Mouse (Mus musculus) CH12.LX (cell line): ENCODE data around the gene Fam83f. TPM values are rescaled to one million over a fixed set of nuclear protein-coding genes. Genes with fewer than 3 reads are reported as not detected.

ENCODE experiments used
- DNase-seq: peaks from one replicate; pipeline ENCODE4 v3.0.0-alpha.2; 2013; ENCODE audit errors: extremely low read depth
- H3K27ac ChIP-seq: 2 replicates; pipeline ENCODE4 v1.5.1; 2012; ENCODE audit warnings: low read depth, mild to moderate bottlenecking, control low read depth, moderate library complexity; ENCODE audit not compliant: insufficient read depth
- H3K27me3 ChIP-seq: replicated peaks from 2 replicates; pipeline ENCODE3; 2012; ENCODE audit warnings: inconsistent platforms
- H3K36me3 ChIP-seq, 2 experiments: replicated peaks in 1 of 2; 2 replicates each; pipeline versions ENCODE3 to v1.6.1; 2012; ENCODE audit warnings: inconsistent platforms in 1 of 2, low read length in 1 of 2, mild to moderate bottlenecking in 1 of 2, mixed read lengths in 1 of 2, moderate library complexity in 1 of 2; ENCODE audit not compliant: control insufficient read depth in 1 of 2, insufficient read depth in 1 of 2
- H3K4me1 ChIP-seq, 2 experiments: 2 replicates each; pipeline ENCODE4 v1.6.1; 2012; ENCODE audit warnings: inconsistent platforms in 1 of 2, moderate library complexity in 1 of 2; ENCODE audit not compliant: insufficient read depth in 2 of 2, control insufficient read depth in 1 of 2
- H3K4me2 ChIP-seq: 2 replicates; pipeline ENCODE4 v1.6.1; 2012; ENCODE audit warnings: low read depth, mild to moderate bottlenecking, control low read depth; ENCODE audit not compliant: poor library complexity, insufficient read depth, severe bottlenecking
- H3K4me3 ChIP-seq, 3 experiments: fragments of 150-350 bp in 1 of 3; sonication (generic) in 1 of 3; replicated peaks in 1 of 3; 2 replicates each; pipeline versions ENCODE3 to v1.5.1; 2011 to 2012; ENCODE audit warnings: low read depth in 2 of 3, low read length in 2 of 3, mild to moderate bottlenecking in 2 of 3, moderate library complexity in 2 of 3, control low read depth in 1 of 3, improper control_type of control experiment in 1 of 3, inconsistent platforms in 1 of 3, mixed read lengths in 1 of 3; ENCODE audit not compliant: poor library complexity in 1 of 3
- H3K79me2 ChIP-seq: replicated peaks from 2 replicates; pipeline ENCODE4 v1.6.1; 2012; ENCODE audit warnings: mild to moderate bottlenecking, moderate library complexity; ENCODE audit not compliant: control insufficient read depth, poor library complexity, insufficient read depth, severe bottlenecking; ENCODE audit errors: extremely low read depth
- H3K9ac ChIP-seq: 2 replicates; pipeline ENCODE4 v1.6.1; 2012; ENCODE audit warnings: low read depth, mild to moderate bottlenecking, control low read depth, moderate library complexity; ENCODE audit not compliant: insufficient read depth
- H3K9me3 ChIP-seq: replicated peaks from 2 replicates; pipeline ENCODE3; 2012; ENCODE audit warnings: low read length, inconsistent platforms, mixed read lengths
- BHLHE40 ChIP-seq: IDR thresholded peaks from 2 replicates; pipeline ENCODE4 v1.6.1; 2011; ENCODE audit warnings: mild to moderate bottlenecking, low read depth, low read length, improper control_type of control experiment
- CHD1 ChIP-seq: IDR thresholded peaks from 2 replicates; pipeline ENCODE4 v1.6.1; 2012; ENCODE audit warnings: low read depth, low read length, improper control_type of control experiment, inconsistent platforms
- CTCF ChIP-seq, 2 experiments: IDR thresholded peaks in 1 of 2; conservative IDR thresholded peaks in 1 of 2; 2 replicates each; pipeline ENCODE4 v1.5.1; 2011 to 2012; ENCODE audit warnings: low read depth in 2 of 2, low read length in 2 of 2, improper control_type of control experiment in 1 of 2, inconsistent platforms in 1 of 2, mild to moderate bottlenecking in 1 of 2, moderate library complexity in 1 of 2
- E2F4 ChIP-seq: IDR thresholded peaks from 2 replicates; pipeline ENCODE4 v1.6.1; 2011; ENCODE audit warnings: low read depth, low read length, improper control_type of control experiment; ENCODE audit not compliant: insufficient replicate concordance
- ELF1 ChIP-seq: IDR thresholded peaks from 2 replicates; pipeline ENCODE4 v1.6.1; 2014; ENCODE audit warnings: low read depth, mild to moderate bottlenecking, inconsistent platforms, low read length, improper control_type of control experiment
- EP300 ChIP-seq: IDR thresholded peaks from 2 replicates; pipeline ENCODE4 v1.6.1; 2011; ENCODE audit warnings: low read length, improper control_type of control experiment
- GABPA ChIP-seq: IDR thresholded peaks from 2 replicates; pipeline ENCODE4 v1.6.1; 2012; ENCODE audit warnings: low read depth, low read length, improper control_type of control experiment, inconsistent platforms; ENCODE audit not compliant: insufficient replicate concordance
- HCFC1 ChIP-seq: IDR thresholded peaks from 2 replicates; pipeline ENCODE4 v1.6.1; 2012; ENCODE audit warnings: low read depth, mild to moderate bottlenecking, inconsistent platforms, low read length, improper control_type of control experiment
- IRF4 ChIP-seq: IDR thresholded peaks from 2 replicates; pipeline ENCODE4 v1.6.1; 2014; ENCODE audit warnings: low read depth, mild to moderate bottlenecking, inconsistent platforms, low read length, improper control_type of control experiment
- JUND ChIP-seq: conservative IDR thresholded peaks from 2 replicates; pipeline ENCODE4 v1.6.1; 2011; ENCODE audit warnings: low read depth, low read length, improper control_type of control experiment
- KAT2A ChIP-seq: IDR thresholded peaks from 2 replicates; pipeline ENCODE4 v1.6.1; 2012; ENCODE audit warnings: low read length, improper control_type of control experiment, inconsistent platforms; ENCODE audit not compliant: insufficient replicate concordance
- MAFK ChIP-seq: IDR thresholded peaks from 2 replicates; pipeline ENCODE4 v1.6.1; 2011; ENCODE audit warnings: low read length, improper control_type of control experiment; ENCODE audit not compliant: insufficient replicate concordance
- MAX ChIP-seq: IDR thresholded peaks from 2 replicates; pipeline ENCODE4 v1.6.1; 2011; ENCODE audit warnings: low read length, improper control_type of control experiment
- MAZ ChIP-seq: IDR thresholded peaks from 2 replicates; pipeline ENCODE4 v1.6.1; 2012; ENCODE audit warnings: low read depth, mild to moderate bottlenecking, inconsistent platforms, low read length, improper control_type of control experiment, moderate library complexity
- MEF2A ChIP-seq: IDR thresholded peaks from 2 replicates; pipeline ENCODE4 v1.6.1; 2014; ENCODE audit warnings: low read depth, mild to moderate bottlenecking, inconsistent platforms, low read length, improper control_type of control experiment, borderline replicate concordance
- MXI1 ChIP-seq: IDR thresholded peaks from 2 replicates; pipeline ENCODE4 v1.6.1; 2011; ENCODE audit warnings: mild to moderate bottlenecking, low read depth, low read length, improper control_type of control experiment
- NELFE ChIP-seq: IDR thresholded peaks from 2 replicates; pipeline ENCODE4 v1.6.1; 2011; ENCODE audit warnings: low read depth, low read length, improper control_type of control experiment
- NRF1 ChIP-seq: IDR thresholded peaks from 2 replicates; pipeline ENCODE4 v1.6.1; 2014; ENCODE audit warnings: low read depth, mild to moderate bottlenecking, inconsistent platforms, low read length, improper control_type of control experiment, moderate library complexity
- PAX5 ChIP-seq: IDR thresholded peaks from 2 replicates; pipeline ENCODE4 v1.6.1; 2012; ENCODE audit warnings: low read length, inconsistent platforms, mixed read lengths
- POLR2A ChIP-seq: IDR thresholded peaks from 2 replicates; pipeline ENCODE4 v1.6.1; 2011; ENCODE audit warnings: low read depth, mild to moderate bottlenecking, improper control_type of control experiment, low read length
- POLR2AphosphoS2 ChIP-seq: IDR thresholded peaks from 2 replicates; pipeline ENCODE4 v1.6.1; 2011; ENCODE audit warnings: low read depth, low read length, improper control_type of control experiment
- RAD21 ChIP-seq: IDR thresholded peaks from 2 replicates; pipeline ENCODE4 v1.6.1; 2011; ENCODE audit warnings: low read depth, mild to moderate bottlenecking, low read length, improper control_type of control experiment, moderate library complexity
- RCOR1 ChIP-seq: conservative IDR thresholded peaks from 2 replicates; pipeline ENCODE4 v1.6.1; 2012; ENCODE audit warnings: low read depth, mild to moderate bottlenecking, inconsistent platforms, low read length, improper control_type of control experiment
- SIN3A ChIP-seq: IDR thresholded peaks from 2 replicates; pipeline ENCODE4 v1.6.1; 2012; ENCODE audit warnings: low read length, improper control_type of control experiment, inconsistent platforms
- SMC3 ChIP-seq: IDR thresholded peaks from 2 replicates; pipeline ENCODE4 v1.6.1; 2011; ENCODE audit warnings: low read depth, low read length, improper control_type of control experiment
- TBP ChIP-seq: conservative IDR thresholded peaks from 2 replicates; pipeline ENCODE4 v1.6.1; 2011; ENCODE audit warnings: low read depth, low read length, improper control_type of control experiment
- TCF12 ChIP-seq: IDR thresholded peaks from 2 replicates; pipeline ENCODE4 v1.6.1; 2014; ENCODE audit warnings: low read depth, mild to moderate bottlenecking, inconsistent platforms, low read length, improper control_type of control experiment
- USF2 ChIP-seq: conservative IDR thresholded peaks from 2 replicates; pipeline ENCODE4 v1.6.1; 2011; ENCODE audit warnings: low read depth, low read length, improper control_type of control experiment
- ZC3H11A ChIP-seq: IDR thresholded peaks from 2 replicates; pipeline ENCODE4 v1.6.1; 2012; ENCODE audit warnings: low read depth, mild to moderate bottlenecking, inconsistent platforms, low read length, improper control_type of control experiment
- ZMIZ1 ChIP-seq: IDR thresholded peaks from 2 replicates; pipeline ENCODE4 v1.6.1; 2012; ENCODE audit warnings: low read depth, mild to moderate bottlenecking, inconsistent platforms, low read length, improper control_type of control experiment
- ZNF384 ChIP-seq: IDR thresholded peaks from 2 replicates; pipeline ENCODE4 v1.6.1; 2012; ENCODE audit warnings: low read depth, low read length, improper control_type of control experiment, inconsistent platforms
- dilution Hi-C: fragments of 300-500 bp; cut with MboI; formaldehyde crosslinking; loops from 2 replicates; pipeline ENCODE4 v1.14.3; 2020; ENCODE audit warnings: low sequenced_read_pairs; ENCODE audit not compliant: extremely low pct_unique_long_range_greater_than_20kb, extremely low pct_ligation_motif_present
- in situ Hi-C: fragments of 300-500 bp; cut with MboI; formaldehyde crosslinking; loops from 3 replicates; pipeline ENCODE4 v1.14.3; 2019; ENCODE audit warnings: low sequenced_read_pairs, low pct_ligation_motif_present, low pct_unique_long_range_greater_than_20kb, mixed read lengths
- polyA plus RNA-seq: library from polyadenylated mRNA; unstranded; fragments of >175 nt; gene quantifications from 2 replicates; pipeline ENCODE4 v1.2.1, GENCODE M21; 2012; ENCODE audit warnings: low read depth; ENCODE audit not compliant: insufficient read length
- total RNA-seq, 2 experiments: library from RNA; depleted of rRNA; stranded (reverse); fragments of 300-350 nt in 1 of 2; fragments of >200 nt in 1 of 2; gene quantifications; 2 replicates each; pipeline ENCODE4 v1.2.3; 2012 to 2014

Fam83f gene
- total and polyA plus RNA-seq, 3 experiments: 0.08 to 0.27 (median 0.20) TPM

DNA sequence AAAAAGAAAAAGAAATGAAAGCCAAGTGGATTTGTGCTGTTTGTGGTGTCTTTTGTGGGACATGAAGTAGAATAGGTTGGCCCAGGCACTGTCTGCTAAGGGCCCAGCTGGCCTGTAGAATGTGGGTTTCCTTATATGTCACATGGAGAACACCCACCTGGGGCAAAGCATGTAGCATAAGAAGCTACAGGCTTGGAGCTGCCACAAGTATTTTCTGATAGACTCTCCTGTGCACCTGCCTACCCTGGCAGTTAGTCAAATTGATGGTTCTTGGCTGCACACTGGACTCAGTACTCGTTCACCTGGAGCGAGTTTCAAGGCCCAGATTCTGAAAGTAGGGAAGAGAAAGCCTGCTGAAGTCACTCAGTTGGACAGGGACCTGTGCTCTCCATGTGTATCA, 31.8 kb downstream of the Fam83f start:
- TF ChIP-seq MAZ (no peak), SIN3A (no peak), E2F4 (no peak), MAX (no peak), PAX5 (no peak), POLR2A (no peak), ZC3H11A (no peak), KAT2A (no peak), RCOR1 (no peak), JUND (no peak), NRF1 (no peak), RAD21 (no peak), BHLHE40 (no peak), POLR2AphosphoS2 (no peak), EP300 (no peak), HCFC1 (no peak), MEF2A (no peak), ZNF384 (no peak), ELF1 (no peak), SMC3 (no peak)
- Histone ChIP-seq H3K4me2 (no peak overlapping the region), H3K4me1 (peaks cover 4 to 28% of the 10 kb centered on the region in 2 experiments; a peak in 3 of 4 replicates), H3K9me3 (no peaks in the 10 kb centered on the region), H3K79me2 (no peaks in the 10 kb centered on the region), H3K27me3 (peaks cover 2% of the 10 kb centered on the region), H3K4me3 (no peak overlapping the region), H3K36me3 (no peaks in the 10 kb centered on the region), H3K9ac (no peak overlapping the region), H3K27ac (no peak overlapping the region)
- dilution Hi-C loops (no loop called here), in situ Hi-C loops (loop anchor here (10.0 to 25.0 kb wide), 2 partner anchors 241 to 484 kb away; partner anchors contain the start of genes Adsl and Mrtfa)
- DNase-seq: no peak

DNA sequence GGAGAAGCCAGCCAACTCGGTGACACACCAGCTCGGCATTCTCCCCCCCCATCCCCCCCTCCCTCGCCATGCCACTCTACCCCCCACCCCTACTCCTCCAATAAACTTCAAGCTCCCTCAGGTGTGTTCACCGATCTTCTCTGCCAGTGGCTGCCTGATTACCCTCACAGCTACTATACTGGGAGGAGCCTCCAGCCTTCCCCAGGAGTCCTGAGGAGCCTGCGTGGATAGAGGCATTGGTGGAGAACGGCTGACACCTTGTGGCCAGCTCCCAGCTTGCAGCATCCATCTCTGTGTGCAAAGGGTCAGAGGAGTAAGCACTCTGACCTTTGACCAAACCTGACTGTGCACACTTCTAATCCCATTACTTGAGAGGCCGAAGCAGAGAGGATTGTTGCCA, 32.6 kb downstream of the Fam83f start:
- Histone ChIP-seq H3K36me3 (no peaks in the 10 kb centered on the region), H3K9ac (no peak overlapping the region), H3K4me1 (peaks cover 4 to 28% of the 10 kb centered on the region in 2 experiments; a peak in 3 of 4 replicates), H3K79me2 (no peaks in the 10 kb centered on the region), H3K27ac (no peak overlapping the region), H3K4me2 (peak overlapping the region; percentile 74; the same call in 1 of the 2 replicates), H3K9me3 (no peaks in the 10 kb centered on the region), H3K4me3 (no peak overlapping the region), H3K27me3 (peaks cover 2% of the 10 kb centered on the region)
- TF ChIP-seq USF2 (no peak), SIN3A (peak; percentile 54), MAZ (peak; percentile 58; the same call in 1 of the 2 replicates), KAT2A (no peak), RAD21 (peak; percentile 100), MXI1 (no peak), BHLHE40 (no peak), IRF4 (peak; percentile 46; the same call in 1 of the 2 replicates), POLR2A (no peak), SMC3 (peak; percentile 96), NRF1 (peak; percentile 31; the same call in 1 of the 2 replicates), ELF1 (no peak), MEF2A (peak; percentile 39; the same call in 1 of the 2 replicates), E2F4 (no peak), ZMIZ1 (no peak), CHD1 (no peak), MAX (0 out of 2 replicates have a peak, but pooled peaks have one; percentile 12), NELFE (no peak; the same call in 1 of the 2 replicates), TBP (no peak), CTCF (conservative IDR thresholded peaks at IDR 0.05 in 1 of 2, IDR thresholded peaks at IDR 0.05 in 1 of 2; ENCODE audit: low read depth in 2 of 2, low read length in 2 of 2) (peak; percentile 58 to 98), TCF12 (0 out of 2 replicates have a peak, but pooled peaks have one; percentile 17), HCFC1 (no peak), GABPA (no peak), MAFK (no peak), ZC3H11A (peak; percentile 90)
- DNase-seq: peak; percentile 80
- dilution Hi-C loops (no loop called here), in situ Hi-C loops (loop anchor here (10.0 to 25.0 kb wide), 2 partner anchors 241 to 483 kb away; partner anchors contain the start of genes Adsl and Mrtfa)
